Mouse (Mus musculus) left cerebral cortex, postnatal 10 days (tissue): Measurements from ENCODE around the gene Uck1. TPM values are rescaled to one million over a fixed set of nuclear protein-coding genes. Genes with fewer than 3 reads are reported as not detected.
A peak's percentile ranks its signal among the peaks of the same experiment; 100 is the strongest.
"Not testable (repeated sequence)": the region's sequence is repeated elsewhere in the genome, so short reads cannot be mapped to it uniquely, and the experiment has no call there.

Source experiments
- DNase-seq, 2 experiments: peaks; one replicate each; pipeline ENCODE4 v3.0.0; 2021 to 2022; ENCODE audit warnings: low spot score in 2 of 2, mixed read lengths in 1 of 2; ENCODE audit errors: extremely low spot score in 1 of 2
- intact Hi-C: fragments of 180-260 bp; cut with DNase I; formaldehyde crosslinking; loops from one replicate; pipeline ENCODE4 v1.15.1; 2025
- total RNA-seq, 2 experiments: library from RNA; stranded (reverse); gene quantifications; 2 replicates each; pipeline ENCODE4 v1.2.3; 2021

Gene Uck1
- 10 to 100 TPM; 65.2 to 74.9 TPM for total RNA-seq

GRCm38 (mm10) chr2:32259657-32260417, at the start of gene Uck1:
Gene Uck1, minus strand, starts transcription at chr2:32260159.
- DNase-seq = peak; percentile 82 to 92
- intact Hi-C loops = no loop called here

DNA sequence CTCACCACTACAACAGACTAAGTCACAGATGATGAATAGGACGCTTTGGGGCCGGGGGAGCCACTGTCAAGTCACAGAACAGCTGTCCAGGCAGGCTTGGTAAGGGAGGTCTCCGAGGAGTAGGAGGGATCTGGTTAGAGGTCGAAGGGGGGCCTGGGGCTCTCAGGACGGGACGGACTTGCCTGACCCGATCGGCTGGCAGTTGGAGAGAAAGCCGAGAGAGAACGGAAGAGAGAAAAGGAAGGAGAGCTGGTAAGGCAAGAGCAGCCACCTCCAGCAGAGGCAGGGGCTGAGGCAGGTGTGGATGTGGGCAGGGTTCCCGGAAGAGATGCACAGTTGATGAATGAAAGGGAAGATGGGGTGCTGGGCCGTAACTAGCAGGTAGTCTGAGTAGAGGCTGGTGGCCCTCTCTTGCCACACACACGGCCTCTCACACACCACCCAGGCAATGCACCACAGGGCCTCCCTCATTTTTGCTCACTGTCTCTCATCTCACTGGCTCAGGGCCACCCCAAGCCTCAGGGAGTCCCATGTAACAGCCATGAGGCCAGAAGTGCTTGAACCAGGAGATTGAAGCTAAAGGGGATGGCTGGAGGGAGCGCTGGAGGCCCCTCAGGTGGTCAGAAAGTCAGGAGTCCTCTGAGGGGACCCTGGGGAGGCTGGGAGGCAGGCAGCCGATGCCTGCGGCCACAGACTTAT, 49.1 kb upstream of the Uck1 start:
- DNase-seq = no peak
- intact Hi-C loops = no loop called here

DNA sequence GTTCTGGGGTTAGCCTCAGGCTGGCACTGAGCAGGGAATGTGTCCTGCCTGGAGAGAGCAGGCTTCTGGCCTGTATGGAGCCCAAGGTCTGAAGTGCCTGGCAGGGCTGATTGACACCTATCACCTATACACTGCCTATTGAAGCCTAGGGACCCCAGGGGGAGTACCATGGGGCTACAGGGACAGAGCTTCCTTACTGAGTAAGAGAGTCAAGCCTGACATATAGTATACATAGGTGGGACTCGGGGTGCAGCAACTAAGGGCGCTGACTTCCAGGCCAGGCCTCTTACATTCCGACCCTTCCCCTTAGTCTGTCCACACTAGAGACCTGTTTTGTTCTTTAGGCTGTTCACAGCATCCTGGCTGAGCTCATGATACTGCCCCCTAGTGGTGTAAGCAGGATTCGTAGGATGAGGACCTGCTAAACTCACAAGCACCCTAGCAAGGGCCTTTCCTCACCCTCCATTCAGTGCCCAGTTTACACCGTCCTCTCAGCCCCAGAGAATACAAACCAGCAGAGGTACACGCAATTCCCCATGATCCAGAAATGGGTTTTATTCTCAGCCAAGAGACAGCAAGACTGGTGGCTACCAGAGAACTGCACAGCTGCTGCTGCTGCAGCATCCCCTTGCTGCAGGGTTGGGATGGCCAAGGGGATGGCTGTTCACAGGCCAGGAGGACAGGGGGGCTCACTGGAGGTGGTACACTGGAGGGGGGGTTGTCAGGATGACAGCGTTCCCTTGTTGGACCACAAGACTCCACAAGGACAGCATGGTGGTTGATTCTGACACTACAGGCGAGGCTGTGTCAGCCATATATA, 48.2 kb upstream of the Uck1 start:
- peak in 1 of 2 experiments; percentile 64 for DNase-seq
- intact Hi-C loops = no loop called here

- no peak for DNase-seq
- intact Hi-C loops = no loop called here
Measured at GRCm38 (mm10) chr2:32307247-32307798, 47.4 kb upstream of the Uck1 start.

DNA sequence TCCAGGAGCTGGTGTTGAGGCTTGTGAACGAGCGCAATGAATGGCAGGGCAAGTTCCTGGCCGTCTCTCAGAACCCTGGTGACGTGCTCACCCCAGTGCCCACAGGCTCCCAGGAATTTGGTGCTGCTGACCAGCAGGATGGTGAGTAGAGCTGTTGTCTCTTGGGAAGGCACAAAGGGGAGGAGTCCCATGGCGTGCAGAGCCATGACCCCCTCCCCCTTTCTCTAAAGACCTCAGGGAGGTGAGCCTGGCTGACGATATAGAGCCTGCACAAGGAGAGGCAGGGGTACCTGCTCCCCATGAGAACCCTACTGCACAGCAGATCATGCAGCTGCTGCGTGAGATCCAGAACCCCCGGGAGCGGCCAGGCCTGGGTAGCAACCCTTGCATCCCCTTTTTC, 46.2 kb upstream of the Uck1 start:
- no peak for DNase-seq

DNA sequence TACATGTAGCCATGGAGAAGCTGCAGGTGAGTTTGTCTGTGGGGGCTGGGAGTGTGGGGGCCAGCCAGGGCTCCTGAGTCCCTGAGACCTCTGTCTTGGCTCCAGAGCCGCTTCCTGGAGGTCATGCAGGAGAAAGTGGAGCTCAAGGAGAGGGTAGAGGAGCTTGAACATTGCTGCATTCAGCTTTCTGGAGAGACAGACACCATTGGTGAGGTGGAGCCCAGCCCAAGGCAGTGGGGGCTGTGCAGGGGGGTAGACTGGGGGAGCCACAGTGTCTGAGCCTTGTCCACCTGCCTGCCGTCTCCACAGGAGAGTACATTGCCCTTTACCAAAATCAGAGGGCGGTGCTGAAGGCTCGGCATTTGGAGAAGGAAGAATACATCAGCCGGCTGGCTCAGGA, 45.7 kb upstream of the Uck1 start:
- no peak for DNase-seq
- intact Hi-C loops = no loop called here

More for the DNA sequence above, 46.2 kb upstream of the Uck1 start:
- intact Hi-C loops = no loop called here

GRCm38 (mm10) chr2:32304145-32304832, 44.3 kb upstream of the Uck1 start:
- intact Hi-C loops = no loop called here
- no peak for DNase-seq

DNA sequence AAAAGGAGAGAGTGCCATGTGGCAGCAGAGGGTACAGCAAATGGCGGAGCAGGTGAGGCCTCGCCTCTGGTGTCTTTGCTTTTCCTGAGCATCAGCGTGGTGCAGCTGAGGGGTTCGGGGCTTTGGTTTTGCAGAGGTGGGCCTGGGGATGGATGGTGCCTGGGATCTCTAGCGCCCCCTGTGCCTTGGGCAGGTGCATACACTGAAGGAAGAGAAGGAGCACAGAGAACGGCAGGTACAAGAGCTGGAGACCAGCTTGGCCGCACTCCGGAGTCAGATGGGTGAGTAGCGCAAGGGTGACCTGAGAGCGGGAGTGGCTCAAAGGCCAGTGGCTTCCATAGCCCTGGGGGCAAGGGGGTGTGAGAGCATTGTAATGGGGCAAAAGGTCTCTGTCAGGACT, 43.0 kb upstream of the Uck1 start:
- no peak for DNase-seq
- intact Hi-C loops = no loop called here

DNA sequence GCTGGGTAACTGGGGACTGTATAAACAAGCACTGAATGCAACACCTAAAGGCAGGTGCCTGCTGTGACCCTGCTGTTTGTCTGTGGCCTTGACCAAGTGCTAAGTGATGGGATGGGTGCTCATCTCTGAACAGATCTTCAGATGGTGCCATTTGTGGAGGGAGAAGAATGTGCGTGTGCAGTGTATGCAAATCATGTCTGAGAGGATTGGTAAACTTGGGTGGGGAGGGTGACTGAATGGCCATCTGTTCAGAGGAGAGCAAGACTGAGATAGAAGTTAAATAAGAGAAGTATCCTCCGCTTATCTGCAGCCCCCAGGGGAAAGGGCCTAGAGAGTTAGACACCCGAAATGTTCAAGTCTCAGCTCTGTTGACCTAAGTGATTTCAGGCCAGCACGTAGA, 39.5 kb upstream of the Uck1 start:
- intact Hi-C loops = no loop called here
- DNase-seq = no peak

DNA sequence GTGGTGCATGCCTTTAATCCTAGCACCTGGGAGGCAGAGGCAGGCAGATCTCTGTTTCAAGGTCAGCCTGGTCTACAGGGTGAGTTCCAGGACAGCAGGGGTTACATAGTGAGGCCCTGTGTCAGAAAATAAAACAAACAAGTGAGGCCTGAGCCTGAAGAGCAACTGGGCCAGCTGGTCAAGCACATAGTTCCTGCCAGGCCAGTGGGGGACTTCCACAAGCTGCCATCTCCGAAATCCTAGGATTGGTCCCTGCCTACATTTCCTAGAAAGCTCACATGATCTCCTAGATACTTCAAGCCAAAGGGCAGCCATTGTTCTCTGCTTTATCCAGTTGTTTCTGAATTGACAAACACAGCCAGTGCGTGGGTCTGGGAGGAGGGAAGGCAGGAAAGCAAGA, 35.9 kb upstream of the Uck1 start:
- intact Hi-C loops, DNase-seq: not testable (repeated sequence)

DNA sequence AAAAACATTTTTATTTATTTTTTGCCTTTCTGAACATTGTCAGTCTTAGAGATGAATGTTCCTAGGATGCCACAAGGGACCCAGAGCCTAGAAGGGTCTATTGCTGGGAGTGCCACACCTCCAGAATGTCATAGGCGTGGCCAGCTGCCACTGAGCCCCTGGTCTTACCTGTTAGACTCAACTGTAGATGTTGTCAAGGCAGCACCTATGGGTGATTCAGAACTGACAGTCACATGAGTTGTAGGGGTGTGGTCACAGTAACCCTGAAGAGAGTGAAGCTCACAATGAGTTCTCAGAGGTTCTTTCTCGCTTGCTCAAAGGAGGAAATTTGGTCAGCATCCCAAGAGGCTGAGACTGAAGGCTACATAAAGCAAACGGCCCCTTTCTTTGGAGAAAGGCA, 35.3 kb upstream of the Uck1 start:
- intact Hi-C loops = no loop called here

DNA sequence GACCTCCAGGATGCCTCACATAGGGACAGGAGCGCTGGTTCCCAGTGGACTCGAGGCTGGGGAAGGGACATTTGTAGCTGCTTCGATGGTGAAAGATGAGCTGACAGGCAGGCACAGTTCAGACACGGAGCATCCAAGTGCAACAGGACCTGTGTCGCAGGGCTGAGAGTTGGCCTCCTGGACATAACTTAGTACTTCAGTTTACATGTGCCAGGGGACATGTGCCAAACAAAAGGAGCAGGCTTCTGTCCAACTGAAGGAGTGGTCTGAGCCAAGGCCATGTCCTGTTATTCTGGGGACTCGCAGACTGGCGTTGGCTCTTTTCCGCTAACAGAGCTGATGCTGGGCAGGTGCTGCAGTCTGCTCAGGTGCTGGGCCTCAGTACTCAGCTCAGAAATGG, 34.4 kb upstream of the Uck1 start:
- intact Hi-C loops = no loop called here
- DNase-seq = no peak

More for the DNA sequence above, 35.3 kb upstream of the Uck1 start:
- DNase-seq = no peak

GRCm38 (mm10) chr2:32289578-32289977, 29.6 kb upstream of the Uck1 start:
- intact Hi-C loops = no loop called here
- DNase-seq = no peak

GRCm38 (mm10) chr2:32288371-32288931, 28.5 kb upstream of the Uck1 start:
- intact Hi-C loops = no loop called here
- no peak for DNase-seq

- intact Hi-C loops = no loop called here
- DNase-seq = peak; percentile 98 to 100
Measured at GRCm38 (mm10) chr2:32287923-32288367, 28.0 kb upstream of the Uck1 start, which contains the start of gene Swi5. Gene Swi5, minus strand, starts transcription at chr2:32288075.

DNA sequence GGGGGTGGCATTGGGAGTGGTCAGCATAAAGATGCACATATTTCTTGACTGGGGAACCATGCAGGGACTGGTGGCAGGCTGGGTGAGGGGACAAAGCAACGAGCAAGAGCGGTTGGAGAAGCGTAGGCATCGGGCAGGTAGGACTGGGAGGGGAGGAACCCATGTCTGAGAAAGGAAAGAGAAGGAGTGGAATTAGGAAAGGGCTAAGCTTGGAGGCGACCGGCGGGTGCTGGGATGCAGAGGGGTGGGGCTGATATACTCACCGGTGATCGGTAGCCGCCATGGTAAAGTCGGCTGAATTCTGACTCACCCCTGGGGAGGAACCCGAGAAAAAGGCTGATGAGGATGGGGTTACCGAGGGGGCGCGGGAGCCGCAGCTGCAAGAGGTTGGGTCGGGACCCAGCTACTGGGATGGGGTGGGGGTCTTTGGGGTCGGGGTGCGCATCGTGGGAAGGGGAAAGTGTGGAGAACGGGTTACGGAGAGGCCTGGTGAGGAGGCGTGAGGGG, 27.4 kb upstream of the Uck1 start, which contains the start of gene Golga2:
Golga2 (plus strand) TSS at position 51 of the 507 bp plus-strand sequence.
- no peak for DNase-seq
- intact Hi-C loops = no loop called here

GRCm38 (mm10) chr2:32283986-32284385, 24.0 kb upstream of the Uck1 start:
- no peak for DNase-seq
- intact Hi-C loops = no loop called here

DNA sequence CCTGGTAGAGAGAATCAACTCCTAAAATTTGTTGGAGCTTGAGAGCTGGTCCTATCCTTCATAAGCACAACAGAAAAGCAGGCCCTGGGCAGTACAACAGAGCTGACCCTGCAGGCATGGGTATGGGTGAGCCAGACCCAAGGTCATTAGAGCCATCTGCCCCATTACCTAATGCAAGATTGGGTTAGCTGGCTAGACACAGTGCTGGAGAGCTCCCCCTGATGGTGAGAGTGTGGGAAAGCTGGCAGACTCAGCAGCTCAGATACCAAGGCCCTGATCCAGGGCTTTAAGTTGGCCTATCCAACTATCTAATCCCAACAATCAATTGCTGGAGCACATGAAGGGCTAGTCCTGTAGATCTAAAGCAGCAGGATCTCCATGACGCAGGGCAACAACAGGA, 22.8 kb upstream of the Uck1 start:
- DNase-seq = peak in 1 of 2 experiments; percentile 39
- intact Hi-C loops = no loop called here
